Mouse (Mus musculus) heart, embryonic 10.5 days (tissue): Measurements from ENCODE around the gene Ctla2b. TPM values are rescaled to one million over a fixed set of nuclear protein-coding genes. Genes with fewer than 3 reads are reported as not detected.

Experiments used
- polyA plus RNA-seq: library from polyadenylated mRNA; unstranded; fragments of >200 nt; fragmentation: Nextera tagmentation; extraction: Ambion mirVana; gene quantifications from 2 replicates; pipeline ENCODE4 v1.2.1, GENCODE M21; 2016

The Ctla2b gene
- polyA plus RNA-seq, 1 experiment from 2014 or later: 3.6 TPM

Other genes with a start within 250 kb of the Ctla2b start
- gene BC051665, start 111.1 kb downstream of the Ctla2b start, polyA plus RNA-seq: not detected in 2 replicates
- gene Ctsll3, start 94.6 kb downstream of the Ctla2b start, polyA plus RNA-seq: not detected in 2 replicates
- 0.38 TPM in 1 of 2 replicates, not detected in the other for gene 4930486L24Rik, start 33.0 kb downstream of the Ctla2b start, polyA plus RNA-seq
- 0.69 TPM in 1 of 2 replicates, not detected in the other for gene Gm49392, start 553 bp downstream of the Ctla2b start, polyA plus RNA-seq
- gene Tpbpb, start 7.4 kb upstream of the Ctla2b start, polyA plus RNA-seq: not detected in 2 replicates
- gene Gm49393, start 38.1 kb upstream of the Ctla2b start, polyA plus RNA-seq: not detected in 2 replicates
- gene Gm49391, start 39.1 kb upstream of the Ctla2b start, polyA plus RNA-seq: 0.98 and 1.4 TPM in 2 replicates
- gene Ctla2a, start 39.2 kb upstream of the Ctla2b start, polyA plus RNA-seq: 32.2 and 48.4 TPM in 2 replicates
- not detected in 2 replicates for gene Tpbpa, start 44.5 kb upstream of the Ctla2b start, polyA plus RNA-seq
- 0.25 TPM in 1 of 2 replicates, not detected in the other for gene Ctsj, start 108.5 kb upstream of the Ctla2b start, polyA plus RNA-seq
- not detected in 2 replicates for gene Ctsq, start 143.2 kb upstream of the Ctla2b start, polyA plus RNA-seq